Mouse (Mus musculus): ENCODE results near the gene Stx8.

Stx8 gene

DNA sequence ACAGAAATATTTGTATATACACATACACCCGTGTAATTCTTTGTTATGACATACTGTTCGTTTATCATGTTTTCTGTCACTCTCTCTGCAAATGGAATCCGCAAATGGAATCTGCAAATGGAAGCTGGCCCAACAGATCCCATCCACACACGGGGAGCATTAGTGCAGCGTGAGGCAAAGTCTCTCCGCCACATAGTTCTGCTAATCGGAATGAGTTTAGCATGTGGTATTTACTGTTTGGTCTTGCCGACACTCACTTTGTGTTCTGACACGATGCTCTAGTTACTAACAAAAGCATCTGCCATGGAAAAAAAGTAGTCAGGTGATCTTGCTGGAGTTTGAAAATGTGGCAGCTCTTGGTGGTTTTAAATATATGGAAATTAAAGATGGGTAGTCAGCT is 123.4 kb downstream of the Stx8 start:
- DNase-seq (ENCODE audit: low read depth, low spot score): no peak

DNA sequence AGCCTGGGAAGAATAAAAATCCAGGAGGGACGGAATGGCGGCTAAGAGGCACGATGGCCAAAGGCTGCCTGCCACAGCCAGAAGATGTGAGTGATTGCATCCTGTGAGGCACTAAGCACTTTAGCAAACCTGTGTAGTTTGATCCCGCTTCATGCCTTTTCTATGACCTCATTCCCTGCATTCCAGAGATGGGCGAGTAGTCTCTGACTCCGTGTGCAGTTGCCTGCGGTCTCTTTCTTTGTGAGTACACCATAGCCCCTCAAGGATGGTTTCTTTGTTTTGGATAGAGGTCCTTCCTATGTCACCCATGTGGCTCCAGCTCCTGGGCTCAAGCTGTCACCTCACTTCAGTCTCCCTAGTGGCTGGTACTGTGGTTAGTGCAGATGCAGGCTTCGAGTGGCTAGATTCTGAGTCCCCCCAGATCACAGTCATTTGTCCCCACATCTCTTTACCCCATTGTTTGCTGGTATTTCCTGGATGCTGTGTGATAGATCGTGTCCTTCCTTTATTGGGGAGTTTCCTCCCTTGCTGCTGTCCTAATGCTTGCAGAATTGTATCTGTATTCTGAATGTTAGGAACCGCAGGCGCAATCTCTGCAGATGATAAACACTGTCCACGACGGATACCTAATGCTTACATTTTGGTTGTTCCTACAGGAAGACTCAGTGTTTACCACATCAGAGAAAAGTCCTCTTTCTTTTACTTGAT is 124.0 kb downstream of the Stx8 start:
- DNase-seq (ENCODE audit: low read depth, low spot score): no peak

DNA sequence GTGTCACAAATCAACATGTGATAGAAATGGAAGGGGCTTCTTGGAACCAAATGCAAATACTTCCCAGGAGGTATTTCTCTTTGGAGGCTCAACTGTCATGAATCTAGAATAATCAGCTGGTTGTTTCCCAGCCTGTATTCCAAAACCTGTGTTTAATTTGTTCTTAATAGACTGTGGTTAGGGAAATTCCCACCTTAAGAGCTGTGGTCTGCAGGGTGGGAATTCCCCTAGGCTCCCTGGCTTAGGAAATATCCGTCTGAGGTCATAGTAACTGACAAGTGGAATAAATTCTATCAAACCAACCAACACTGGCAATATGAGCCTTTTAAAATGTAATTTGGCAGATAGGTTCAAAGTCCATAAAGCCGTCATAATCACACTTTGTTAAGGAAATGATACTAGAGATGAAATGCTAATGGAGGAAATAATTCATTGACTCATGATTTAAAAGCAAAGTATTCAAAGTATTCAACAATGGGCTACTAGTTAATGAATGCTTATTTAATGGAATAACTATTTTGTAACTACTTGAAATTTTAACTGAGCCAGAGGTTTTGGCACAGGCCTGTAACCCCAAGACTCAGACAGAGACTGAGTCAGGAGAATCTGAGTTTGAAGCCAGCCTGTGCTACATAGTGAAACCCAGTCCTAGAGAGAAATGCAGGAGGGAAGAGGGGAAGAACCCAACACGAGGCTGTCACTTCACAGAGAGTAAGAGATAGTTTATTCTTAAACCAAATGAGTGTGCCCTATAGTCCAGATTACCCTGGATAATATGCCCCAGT is 126.2 kb downstream of the Stx8 start:
- DNase-seq (ENCODE audit: low read depth, low spot score): no peak

DNA sequence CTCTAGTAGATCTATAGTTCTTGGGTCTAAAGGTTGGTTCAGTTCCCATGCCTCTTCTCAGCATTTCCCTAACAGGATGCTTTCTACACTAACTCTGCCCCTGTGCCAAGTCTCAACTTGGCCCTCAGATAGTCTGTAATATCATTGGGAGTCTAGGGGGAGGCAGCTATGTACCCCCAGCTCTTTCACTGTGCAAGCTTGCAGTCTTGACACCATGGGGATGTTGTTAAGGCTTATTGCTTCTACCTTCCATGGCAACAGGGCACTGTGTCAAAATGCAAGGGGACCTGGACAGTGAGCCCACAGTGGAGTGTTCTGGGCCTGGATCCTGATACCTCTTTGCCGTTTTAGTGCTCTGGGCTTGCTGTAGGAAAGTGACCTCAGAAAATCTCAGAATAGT is 135.6 kb downstream of the Stx8 start:
- no peak for DNase-seq (ENCODE audit: low read depth, low spot score)

DNA sequence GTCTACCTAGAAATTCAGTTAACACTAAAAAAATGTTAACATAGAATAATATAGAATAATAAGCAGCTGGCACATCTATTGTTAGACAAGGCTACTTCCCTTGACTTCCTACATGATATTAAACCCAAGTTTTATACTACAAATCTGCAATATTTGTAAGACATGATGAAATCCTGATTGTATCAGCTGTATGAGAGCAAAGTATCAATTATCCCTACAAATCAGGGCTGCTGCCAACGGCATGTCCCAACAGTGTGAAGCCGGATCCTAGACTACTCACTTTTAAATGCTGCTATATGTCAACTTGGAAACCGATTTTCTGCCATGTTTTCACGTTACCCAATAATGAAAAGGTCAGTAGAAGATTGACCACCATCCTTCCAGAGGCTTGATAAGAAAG is 137.5 kb downstream of the Stx8 start:
- no peak for DNase-seq (ENCODE audit: low read depth, low spot score)

DNA sequence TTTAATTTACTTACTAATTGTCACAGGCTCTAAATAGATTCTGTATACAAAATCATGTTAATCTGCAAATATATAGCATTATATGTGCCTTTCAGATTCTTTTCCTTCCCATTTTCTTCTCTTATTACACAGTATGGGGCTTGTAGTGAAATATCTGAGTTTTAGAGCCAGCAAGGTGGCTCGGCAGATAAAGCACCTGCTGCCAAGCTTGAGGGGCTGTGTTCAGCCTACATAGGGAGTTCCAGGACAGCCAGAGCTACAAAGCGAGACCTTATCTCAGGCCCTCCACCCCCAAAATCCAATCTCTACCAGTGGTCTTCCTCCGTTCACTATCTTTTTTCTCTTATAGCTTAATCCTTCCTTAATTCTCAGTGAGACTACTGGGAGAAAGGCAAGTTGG is 140.1 kb downstream of the Stx8 start:
- DNase-seq (ENCODE audit: low read depth, low spot score): no peak

DNA sequence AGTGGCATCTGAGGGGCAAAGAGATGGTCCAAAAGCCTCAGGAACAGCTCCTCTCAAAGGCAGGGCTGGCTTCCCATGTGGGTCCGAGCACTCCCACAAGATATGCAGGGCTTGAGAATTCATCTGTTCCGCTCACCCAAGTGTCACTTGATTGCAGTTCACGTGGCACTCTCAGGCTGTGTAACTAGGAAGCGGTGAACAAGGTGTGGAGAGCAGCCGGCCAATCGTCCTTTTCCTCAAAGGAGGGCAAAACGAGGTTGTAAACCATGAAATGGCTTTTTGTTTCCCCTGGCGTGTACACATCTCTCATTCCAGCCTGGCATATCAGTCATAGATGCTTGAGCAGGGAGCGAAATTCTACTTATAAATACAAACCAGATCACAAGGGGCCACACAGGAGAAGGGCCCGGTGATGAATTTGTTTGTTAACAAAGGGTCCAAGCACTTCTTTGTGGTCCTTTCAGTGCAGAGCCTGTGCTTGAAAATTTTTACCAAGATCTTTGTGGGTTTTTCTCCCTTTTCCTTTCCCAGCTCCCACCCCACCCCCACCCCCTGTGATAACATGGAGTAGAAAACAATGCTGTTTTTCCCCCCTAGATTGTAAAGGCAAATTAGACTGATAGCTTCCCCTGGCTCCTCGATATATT is 147.6 kb downstream of the Stx8 start:
- DNase-seq (ENCODE audit: low read depth, low spot score): no peak

DNA sequence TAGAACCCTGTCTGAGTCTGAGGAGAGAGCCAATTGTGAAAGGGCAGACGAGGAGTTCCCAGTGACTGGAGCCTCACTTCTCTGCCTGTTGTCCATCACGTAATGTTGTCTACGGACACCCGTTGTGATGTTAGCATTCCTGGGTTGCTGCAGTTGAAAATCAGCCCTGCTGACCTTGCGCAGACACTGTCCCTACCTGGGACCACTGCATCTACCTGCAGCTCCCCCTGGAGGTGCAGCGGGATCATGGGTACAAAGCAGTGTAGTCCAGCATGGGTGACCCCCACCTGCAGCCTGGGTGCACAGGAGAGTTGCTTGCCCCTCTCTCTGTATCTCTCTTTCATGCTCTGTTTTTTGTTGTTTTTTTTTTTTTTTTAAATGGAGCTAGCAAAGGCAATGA is 148.2 kb downstream of the Stx8 start:
- no peak for DNase-seq (ENCODE audit: low read depth, low spot score)

DNA sequence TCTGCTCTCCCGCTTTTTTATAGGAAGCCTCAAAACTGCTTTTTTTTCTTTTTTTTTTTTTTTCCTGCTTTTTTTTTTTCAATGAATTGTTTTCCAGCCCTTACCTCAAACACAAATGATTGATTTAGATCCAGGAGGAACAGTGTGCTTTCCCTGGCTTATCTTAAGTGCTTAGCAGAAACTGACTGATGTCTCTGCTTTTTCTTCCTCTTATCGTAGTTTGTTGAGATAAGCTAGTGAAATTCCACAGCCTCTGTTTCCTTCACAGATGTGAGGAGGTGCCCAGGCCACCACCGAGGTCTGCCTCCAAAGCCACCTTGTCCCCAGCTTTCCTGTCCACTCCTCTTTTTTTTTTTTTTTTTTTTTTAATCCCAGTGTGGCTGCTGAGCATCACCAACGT is 150.2 kb downstream of the Stx8 start:
- DNase-seq (ENCODE audit: low read depth, low spot score): no peak

DNA sequence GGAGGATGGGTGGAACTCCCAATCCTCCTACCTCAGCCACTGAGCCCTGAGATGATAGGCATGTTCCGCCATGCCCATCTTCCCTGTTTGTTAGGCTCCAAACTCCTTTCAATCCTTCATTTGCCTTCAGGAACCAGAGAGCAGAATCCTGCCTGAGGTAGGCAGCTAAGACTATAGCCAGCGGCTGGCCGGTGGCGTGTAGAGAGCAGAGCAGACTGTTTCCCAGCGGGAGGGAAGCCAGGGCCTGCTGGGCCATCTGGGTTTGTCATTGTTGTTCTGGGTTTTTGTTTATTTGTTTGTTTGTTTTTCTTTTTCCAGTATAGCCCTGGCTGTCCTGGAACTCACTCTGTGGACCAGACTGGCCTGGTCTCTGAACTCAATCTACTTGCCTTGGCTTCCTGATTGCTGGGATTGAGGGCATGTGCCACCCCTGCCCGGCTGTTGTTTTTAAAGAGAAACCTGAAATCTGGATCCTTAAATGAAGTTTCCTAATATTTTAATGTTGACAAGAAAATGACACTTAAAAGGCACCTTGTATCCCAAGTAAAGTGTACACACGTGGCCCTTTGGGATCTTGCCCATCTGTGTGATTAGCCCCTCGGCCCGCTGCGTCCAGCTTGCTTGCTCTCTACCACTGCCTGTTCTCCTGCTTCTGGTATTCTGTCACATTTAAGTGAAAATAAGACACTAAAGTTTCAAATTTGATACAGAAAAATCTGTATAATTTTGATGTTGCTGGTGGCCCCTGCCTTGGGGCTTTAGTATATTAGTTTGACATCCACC is 152.1 kb downstream of the Stx8 start:
- no peak for DNase-seq (ENCODE audit: low read depth, low spot score)

DNA sequence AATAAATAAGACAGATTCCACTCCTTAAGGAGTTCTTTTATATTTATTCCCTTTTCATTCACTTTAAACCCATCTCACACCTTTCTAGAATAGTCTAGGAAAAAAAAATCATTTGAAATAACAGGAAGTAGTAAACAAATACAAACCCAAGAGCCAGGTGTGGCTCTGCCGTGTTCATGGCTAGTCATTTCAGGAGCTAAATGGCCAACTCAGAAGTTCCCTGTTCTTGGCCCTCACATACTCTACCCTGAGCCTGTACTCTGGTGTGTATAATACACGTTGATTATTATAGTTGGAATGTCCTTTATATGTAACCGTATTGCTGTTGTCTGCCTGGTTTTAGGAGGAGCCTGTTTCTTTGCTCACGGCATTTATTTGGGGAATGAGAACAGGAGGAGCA is 152.7 kb downstream of the Stx8 start:
- DNase-seq (ENCODE audit: low read depth, low spot score): no peak

DNA sequence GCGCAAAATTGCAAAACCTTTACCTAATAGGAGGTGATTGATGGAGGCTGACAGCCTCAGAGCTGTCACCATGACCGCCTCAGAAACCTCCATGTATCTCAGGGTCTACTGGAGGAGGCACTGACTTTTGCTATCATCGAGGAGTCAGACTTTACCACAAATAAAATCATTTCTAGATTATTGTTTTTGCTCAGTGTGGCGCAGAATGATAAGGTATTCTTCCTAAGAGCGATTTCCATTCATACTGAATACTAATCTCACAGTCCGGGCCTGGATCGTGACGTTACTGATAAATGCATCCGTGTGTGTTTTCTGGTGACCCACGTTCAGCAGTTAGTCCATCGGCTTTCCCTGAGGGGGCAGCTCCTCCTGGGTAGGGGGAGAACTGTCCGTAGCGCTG is 153.1 kb downstream of the Stx8 start:
- no peak for DNase-seq (ENCODE audit: low read depth, low spot score)

DNA sequence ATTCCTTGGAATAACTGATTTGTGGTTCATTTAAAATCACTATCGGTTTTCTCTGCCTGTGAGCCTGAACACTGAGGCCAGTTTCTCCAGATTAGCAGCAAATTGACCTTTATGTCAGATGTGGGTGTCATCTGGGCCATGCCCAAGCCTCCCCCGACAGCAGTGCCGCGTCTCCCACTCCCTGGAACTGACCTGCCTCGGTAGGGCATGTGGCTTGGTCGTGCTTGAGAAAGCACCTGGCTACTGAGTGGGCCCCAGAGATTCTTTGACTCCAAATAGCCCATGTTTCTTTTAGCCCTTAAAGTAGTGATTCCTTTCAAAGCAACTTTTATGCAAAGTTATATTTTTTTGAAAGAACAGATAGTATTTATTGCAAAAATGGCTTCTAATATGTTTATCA is 155.3 kb downstream of the Stx8 start:
- DNase-seq (ENCODE audit: low read depth, low spot score): no peak

DNA sequence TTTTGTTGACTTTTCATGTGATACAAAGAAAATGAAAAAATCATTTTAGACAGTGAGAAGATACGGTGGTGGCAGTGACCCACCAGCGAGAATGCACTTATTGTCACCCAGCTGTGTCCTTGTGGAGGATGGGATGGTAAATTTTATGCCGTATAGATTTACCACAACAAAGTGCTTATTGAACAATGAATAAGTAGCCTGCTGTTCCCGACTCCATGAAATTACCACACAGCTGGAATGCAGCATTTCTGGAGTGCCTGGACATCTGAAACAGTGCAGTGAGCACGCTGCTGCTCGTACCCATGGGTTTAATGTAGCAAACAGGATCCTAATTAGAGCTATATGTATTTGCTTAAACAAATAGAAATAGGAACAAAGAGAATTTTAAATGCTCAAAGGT is 155.7 kb downstream of the Stx8 start:
- no peak for DNase-seq (ENCODE audit: low read depth, low spot score)

DNA sequence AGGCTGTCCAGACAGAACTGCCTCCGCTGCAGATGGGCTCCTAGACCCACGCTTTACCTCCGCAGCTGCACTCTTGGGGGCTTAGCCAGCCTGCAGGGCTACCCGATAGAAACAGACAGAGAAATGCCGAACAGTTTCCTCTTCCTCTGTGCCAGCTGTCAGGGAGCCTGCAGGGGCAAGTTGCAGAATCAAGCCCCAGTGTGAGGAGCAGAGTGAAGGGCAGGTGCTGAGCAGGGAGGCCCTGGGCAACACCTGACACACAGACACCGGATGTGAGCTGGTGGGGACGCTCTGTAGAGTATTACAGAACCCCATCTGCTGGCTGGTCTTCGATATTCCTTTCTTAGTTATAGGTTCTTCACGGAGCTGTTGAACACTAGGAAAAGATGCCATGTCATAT is 160.1 kb downstream of the Stx8 start:
- DNase-seq (ENCODE audit: low read depth, low spot score): no peak

DNA sequence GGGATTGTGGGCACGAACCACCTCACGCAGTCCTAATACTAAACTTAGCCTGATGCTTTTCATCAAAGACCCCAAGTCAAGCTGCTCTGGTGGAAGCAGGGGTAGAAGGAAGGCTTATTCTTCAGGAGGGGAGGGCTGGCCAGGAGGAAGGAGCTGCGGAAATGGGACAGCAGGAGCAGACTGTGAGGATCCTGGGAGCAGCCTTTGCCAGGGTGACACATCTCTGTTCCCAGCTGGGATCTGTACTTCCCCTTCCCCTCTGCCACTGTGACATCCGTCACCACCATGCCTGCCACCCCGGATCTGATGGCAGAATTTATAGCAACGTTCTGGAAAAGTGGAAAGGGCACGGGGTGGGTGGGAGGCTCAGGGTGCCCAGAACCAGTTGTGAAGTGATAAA is 168.5 kb downstream of the Stx8 start:
- DNase-seq (ENCODE audit: low read depth, low spot score): no peak

DNA sequence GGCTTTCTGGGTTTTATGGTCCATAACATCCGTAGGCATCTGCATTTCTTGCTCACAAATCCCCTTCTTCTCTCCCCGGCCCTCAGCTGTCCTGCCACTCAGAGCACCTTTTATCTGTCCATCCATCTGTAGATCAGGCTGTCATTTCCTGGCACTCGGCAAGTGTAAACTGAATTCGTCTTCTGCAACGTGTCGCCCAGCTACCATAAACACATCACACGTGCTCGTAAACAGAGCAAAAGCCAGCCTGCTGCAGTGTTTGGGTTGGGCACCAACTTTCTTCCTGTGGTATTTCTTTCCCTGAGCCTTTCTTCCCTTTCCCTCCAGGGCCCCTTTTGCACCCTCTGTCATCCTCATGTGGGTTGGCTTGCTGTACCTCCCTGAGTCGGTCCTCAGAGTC is 169.4 kb downstream of the Stx8 start:
- no peak for DNase-seq (ENCODE audit: low read depth, low spot score)

DNA sequence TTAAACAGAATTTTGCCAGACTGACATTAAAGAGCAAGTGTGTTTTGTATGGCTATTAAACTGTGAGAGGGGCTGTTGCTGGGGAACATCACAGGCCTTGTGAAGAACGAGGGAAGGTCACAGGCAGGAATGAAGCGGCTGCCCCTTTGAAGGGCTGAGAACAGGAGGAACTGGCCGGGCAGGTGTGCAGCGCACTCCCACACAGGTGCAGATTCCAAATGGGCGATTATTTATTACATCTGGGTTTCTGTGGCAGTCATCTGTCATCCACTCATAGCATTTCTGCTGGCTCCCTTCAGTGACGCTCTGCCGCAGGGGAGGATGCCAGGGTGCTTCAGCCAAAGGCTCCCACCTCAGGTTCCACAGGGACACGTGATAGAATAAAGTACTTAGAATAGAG is 170.7 kb downstream of the Stx8 start:
- no peak for DNase-seq (ENCODE audit: low read depth, low spot score)

DNA sequence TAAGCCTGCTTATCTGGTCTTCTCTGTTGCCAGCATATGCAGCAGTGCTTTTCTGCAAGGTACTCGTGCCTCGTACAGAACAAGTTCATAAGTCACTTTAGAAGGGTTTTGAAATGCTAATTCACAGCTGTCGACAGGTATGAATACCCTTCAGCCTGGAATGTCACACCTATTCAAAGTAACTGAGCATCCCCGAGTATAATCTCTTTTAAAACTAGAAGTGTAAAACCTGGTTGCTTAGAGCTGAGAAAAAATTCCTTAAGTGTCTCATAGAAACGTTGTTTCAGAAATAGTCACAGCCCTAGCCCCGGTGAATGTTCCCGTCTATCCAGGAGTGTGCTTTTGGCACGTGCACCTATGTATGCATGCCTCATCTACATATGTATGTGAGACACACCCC is 176.3 kb downstream of the Stx8 start:
- DNase-seq (ENCODE audit: low read depth, low spot score): no peak

DNA sequence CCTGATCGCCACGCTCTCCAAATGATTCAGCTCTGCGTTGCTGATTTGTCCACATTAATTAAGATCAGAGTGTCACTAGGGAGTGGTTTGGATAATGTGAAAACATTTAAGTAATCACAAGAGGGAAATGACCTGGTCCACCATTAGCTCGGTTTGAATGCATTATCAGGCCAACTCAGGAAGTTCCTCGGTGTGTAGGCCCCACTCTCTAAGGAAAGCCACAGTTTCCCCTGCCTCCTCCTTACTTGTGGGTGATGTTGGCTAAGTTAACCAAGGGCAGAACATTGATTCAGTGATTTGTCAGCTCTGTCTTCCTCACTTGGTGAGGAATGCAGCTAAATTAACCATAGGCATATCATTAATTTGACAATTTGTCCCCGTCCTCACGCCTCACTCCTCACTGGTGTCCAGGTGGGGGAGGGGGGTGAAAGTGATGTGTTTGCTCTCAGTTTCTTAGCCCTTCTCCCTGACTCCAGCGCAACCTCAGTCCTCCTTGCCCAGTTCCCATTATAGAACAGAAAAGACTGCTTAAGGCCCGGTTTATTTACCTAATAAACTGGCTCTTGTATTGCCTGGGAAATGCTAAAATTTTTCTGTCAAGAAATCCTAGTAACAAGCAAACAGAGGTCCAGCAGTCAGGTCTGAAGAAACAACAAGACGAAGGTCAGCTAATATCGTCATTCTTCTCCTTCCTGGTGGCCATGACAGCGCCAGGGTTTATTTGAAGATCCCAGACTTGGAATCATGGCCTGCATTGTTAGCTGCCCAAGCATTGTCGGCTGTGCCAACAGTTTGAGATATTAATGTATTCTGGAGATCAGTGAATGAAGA is 178.5 kb downstream of the Stx8 start:
- no peak for DNase-seq (ENCODE audit: low read depth, low spot score)

DNA sequence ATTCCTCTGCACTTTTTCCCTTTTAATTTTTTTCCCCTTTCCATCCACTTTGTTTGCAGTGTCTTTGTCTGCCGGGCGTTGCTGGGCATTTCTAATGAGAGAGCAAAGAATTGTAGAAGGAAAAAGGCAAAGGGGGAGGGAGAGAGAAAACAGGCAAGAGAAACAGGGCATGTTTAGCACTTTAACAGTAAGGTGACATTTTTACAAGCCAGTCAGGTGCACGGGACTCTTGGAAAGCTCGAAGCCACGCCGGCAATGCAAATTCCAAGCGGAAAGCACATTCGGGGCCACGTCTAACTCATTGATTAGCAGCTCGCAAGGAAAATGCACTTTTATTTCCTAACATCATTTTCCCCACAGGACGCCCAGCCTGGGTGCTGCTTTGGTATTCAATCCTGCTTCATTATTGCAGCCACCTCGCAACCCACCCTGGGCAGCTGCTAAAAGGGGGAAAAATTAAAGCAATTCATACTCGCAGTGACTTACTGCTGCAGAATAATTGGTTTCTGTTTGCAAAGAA is 179.1 kb downstream of the Stx8 start:
- DNase-seq (ENCODE audit: low read depth, low spot score): no peak

Measured in telencephalon, adult 2 months (tissue).